Mouse (Mus musculus): Measurements from ENCODE around the gene Aak1.

Gene Aak1

DNA sequence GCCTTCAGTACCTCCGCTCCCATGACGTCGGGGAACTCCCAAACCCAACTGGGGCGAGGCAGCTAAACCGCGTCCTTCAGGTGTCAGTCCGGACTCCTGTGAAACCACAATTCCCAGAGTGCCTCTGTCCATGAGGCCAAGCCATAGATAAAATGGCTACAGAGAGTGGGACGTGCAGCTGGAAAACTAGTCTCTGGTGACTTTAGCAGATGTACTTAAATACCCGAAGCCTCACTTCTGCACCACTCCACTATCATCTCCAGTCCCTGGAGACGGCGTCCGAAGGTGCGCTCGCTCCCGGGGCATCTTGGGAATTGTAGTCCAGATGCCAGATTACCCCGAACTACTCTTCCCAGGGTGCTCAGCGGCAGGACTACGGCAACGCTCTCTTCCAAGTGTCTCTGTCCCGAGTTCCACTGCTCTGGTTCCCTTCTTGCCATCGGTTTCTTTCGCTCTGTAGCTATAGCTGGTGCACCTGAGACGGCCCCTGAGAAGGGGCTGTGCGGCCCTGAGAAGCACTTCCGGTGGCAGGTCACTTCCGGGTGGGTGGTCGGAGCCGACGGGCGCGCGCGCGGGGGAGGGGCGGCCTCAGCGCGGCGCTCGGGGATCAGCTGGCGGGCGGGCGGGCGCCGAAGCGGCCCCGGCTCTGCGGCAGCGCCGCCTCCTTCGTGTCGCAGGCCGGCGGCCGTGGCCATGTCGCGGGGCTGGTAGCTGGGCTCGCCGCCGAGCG is at the start of gene Aak1:
Aak1 (plus strand) TSS at position 603 of the 730 bp plus-strand sequence.
- peak; percentile 91 for DNase-seq (ENCODE audit: low spot score)

DNA sequence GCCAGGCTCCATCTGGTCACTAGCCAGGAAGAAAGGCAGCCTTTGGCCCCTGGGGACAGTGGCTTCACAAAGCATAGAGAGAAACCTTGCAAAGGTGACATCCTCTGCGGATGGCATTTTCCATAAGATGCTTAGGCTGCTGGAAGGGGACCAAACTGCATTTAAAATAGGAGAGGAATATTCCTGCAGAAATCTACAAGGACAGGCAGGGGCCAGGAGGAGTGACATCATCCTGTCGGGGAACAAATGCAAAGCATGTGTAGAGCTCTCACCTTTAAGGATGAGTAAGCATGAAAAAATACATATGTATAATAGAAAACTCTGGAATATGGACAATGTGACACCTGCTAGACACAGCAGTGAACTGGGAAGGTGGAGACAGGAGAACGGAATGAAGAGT is 48.9 kb upstream of the Aak1 start:
- no peak for DNase-seq (ENCODE audit: low spot score)

DNA sequence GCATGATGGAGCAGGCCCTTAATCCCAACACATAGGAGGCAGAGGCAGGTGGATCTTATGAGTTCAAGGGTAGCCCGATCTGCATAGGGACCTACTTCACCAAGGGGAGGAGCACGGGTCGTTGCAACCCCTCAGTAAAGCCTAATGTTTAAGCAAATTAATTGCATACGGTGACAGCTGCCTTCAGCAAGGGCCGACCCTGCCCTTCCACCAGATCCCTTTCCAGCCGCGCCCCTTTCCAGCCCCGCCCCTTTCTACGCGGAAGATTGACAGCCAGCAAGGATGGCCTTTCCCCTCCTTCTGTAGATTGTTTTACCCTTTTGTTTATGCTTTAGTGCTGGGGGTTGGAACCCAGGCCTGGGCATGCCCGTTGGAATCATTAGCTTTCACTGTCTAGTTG is 47.9 kb upstream of the Aak1 start:
- no peak for DNase-seq (ENCODE audit: low spot score)

DNA sequence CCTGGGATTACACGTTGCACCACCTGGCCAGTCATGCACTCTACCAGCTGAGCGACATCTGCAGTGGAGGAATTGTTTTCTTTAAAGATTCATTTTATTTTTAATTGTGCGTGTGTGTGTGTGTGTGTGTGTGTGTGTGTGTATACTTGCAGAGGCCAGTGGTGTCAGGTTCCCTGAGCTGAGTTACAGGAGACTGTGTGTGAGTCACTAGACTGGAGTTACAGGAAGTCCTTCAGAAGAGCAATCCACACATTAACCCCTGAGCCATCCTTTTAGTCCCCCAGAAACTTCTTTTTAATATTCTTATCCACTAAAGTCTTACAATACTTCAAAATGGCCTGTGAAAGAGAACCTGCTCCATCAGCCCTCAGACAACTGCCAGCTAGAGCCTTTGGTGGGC is 44.7 kb upstream of the Aak1 start:
- DNase-seq (ENCODE audit: low spot score): no peak

DNA sequence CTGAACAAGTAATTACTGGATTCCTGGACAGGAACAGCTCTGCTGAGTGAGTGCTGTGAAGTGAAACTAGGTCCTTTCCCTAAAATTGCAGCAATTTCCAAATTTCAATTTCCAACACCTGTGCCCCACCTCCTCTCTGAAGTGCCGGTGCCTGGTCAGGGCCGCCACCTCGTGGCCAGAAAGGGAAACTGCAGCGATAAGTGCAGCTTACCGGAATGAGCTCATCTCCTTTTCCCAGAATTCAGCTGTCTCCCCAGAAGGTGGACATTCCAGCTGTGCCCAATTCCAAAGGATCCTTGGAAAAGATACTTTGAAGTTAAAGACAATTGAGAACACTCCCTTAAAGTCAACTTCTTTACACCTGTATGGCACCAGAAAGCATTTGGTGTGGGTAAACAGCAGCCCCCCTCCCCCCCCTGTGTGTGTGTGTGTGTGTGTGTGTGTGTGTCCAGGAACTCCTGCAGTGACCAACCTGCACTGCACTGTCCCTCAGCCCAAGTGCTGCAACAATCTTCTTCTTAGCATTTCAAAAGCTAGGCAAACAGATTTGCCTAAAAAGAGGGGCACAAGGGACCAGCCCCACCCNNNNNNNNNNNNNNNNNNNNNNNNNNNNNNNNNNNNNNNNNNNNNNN is 42.7 kb upstream of the Aak1 start:
- DNase-seq (ENCODE audit: low spot score): peak; percentile 82

DNA sequence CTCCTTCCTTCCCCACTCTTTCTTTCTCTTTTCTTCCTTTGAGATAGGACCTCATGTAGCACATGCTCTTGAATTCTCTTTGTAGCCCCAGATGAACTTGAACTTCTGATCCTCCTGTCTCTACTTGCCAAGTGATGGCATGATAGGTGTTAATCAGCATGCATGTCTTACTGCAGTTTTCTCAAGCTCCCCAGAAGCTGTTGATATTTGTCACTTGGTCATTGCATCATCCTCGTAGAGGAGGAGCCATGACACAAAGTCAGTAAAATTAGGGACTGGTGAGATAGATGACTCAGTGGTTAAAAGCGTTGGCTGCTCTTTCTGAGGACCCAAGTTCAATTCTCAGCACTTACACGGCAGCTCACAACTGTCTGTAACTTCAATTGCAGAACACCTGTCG is 36.4 kb upstream of the Aak1 start:
- DNase-seq (ENCODE audit: low spot score): no peak

DNA sequence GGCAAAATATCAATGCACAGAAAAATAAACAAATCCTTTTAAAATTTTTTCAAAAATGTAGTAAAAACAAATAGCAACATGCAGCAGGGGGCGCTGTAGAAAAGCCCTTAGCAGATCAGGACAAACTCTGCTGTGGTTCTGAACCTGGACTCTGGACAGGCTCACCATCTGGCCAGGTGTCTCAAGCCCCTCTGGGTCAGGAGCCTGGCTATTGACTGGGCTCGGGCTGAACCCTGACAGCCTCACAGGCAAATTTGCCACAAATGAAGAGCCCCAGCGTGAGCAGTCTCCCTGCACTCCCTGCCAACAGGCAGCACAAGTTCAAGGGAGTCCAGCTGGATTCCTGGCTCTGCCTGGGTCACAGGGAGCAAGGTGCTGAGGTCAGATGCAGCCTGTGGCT is 36.0 kb upstream of the Aak1 start:
- peak; percentile 66 for DNase-seq (ENCODE audit: low spot score)

DNA sequence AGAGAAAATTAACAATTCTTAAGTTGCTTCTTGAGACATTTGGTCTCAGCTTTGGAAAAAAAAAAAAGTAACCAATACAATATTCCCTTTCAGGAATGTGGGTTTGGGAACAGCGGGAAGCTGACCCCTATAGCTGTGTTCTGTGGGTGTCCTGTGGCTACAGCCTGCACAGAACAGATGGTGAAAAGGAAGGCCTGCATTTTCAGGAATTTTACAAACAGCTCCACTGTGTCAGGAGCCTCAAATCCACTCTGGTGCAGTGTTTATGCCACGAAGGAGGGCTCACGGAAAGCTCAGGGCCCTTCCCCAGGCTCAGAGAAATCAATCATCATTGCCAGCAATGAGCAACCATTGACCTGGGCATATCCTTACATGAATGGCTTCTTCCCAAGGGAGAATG is 34.4 kb upstream of the Aak1 start:
- no peak for DNase-seq (ENCODE audit: low spot score)

DNA sequence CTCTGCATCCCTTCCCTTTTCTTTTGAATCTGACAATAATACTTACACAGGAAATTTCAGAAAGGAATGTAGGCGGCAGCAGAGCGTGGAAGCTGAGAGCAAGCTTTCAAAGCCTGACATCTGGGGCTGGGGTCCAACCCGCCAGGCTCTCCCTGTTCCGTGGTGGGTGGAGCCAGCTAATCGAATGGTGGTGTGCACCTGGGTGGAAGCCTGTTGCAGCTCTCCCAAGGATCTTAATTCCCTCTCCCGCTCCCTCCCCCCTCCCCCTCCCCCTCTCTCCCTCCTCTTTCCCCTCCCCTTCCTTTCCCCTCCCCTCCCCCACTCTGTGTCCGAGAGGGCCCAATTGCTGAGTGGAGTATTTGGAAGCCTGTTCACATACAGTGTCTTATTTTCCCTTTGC is 33.9 kb upstream of the Aak1 start:
- no peak for DNase-seq (ENCODE audit: low spot score)

DNA sequence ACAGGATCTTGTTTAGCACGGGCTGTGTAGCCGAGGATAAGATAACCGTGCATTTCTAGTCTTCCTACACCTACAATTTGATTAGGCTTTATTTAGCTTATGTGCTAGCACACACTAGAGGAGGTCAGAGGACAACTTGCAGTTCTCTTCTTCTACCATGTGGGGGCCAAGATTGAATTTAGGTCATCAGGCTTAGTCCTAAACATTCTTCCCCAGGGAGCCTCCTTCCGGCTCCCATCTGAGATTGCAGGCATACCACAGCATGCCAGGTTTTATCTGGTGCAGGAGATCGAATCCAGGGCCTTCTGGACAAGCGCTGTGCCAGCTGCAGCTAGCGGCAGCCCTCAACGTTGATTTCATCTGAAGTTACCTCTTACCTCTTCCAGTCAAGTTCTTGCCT is 32.7 kb upstream of the Aak1 start:
- no peak for DNase-seq (ENCODE audit: low spot score)

DNA sequence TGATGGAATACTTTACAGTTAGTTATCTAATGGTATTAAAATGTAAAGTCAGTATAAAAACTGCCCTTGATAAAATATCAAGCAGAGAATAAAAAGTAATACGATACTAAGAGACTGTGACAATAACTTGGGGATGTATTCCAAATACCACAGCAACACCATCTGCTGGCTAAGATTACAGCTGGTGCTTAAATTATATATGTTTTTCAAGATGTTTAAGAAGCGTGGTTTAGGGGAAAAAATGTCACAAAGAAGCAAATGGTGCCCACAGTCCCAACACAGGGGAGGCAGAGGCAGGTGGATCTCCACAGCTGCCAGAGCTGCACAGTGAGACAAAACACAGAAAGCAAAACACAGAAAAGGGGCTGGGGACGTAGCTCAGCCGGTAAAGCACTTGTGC is 30.4 kb upstream of the Aak1 start:
- no peak for DNase-seq (ENCODE audit: low spot score)

DNA sequence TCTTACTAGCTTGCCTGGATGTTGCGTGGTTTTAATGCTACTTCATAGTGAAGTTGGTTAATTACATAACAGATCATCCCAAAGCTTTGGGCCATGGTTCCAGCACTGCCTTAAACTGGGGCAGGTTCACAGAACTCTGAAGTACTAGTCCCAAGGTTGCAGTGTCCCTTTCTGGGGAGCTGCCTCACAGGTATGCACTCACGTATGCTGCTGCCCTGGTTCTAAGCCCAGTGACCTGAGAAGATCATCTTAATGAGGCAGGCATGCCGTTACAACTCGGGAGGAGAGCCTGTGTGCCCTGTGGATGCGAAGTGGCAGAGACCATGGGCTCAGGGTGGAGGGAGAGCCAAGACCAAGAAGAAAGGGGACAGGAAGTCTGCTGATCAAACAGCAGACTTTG is 29.4 kb upstream of the Aak1 start:
- no peak for DNase-seq (ENCODE audit: low spot score)

DNA sequence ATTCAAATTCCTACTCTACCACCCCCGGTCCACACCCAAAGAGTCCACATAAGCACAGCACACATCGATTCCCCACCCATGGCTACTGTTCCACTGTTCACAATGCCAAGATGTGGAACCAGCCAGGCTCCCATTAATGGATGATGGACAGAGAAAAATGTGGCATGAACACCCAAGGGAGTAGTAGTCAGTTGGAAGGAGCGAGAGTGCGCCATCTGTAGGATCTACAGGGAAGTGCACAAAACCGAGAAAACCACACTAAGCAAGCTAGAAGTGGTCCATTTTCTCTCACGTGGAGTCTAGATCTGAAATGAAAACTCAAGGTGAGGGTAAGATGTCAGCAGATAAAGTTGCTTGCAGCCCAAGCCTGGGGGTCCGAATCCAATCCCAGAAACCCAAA is 28.6 kb upstream of the Aak1 start:
- no peak for DNase-seq (ENCODE audit: low spot score)

DNA sequence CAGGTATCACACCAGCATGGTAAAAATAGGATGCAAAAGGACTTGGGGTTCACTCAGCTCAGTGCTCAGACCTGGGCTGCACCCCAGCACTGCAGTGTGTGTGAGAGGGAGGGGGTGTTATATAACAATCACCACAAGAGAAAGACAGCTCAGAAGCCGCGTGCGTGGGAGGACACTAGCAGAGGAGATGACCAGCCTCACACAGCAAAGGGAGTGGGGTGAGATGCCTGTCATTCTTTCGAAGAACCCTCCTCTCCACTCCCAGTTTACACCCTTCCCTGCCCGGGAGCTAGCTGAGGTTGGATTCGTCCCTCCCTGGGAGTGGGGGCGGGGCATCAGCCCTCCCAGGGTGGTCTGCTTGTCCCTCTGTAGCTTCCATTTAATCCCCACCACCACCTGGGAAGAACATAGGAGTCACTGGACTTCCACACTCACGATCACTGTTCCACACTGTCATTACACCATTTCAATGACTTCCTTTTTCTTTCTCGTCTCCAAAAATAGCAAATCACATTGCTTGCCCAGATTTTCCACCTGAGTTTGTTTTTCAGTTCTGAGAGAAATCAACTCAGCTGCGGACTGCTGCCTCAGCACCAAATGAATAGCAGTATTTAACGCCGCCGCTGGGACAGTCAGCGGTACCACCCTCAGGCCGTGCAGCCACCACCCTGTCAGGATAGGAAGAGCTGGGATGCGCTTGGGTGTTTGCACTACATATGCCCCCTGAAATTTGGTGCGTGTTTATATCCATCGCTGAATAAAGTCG is 26.8 kb upstream of the Aak1 start:
- DNase-seq (ENCODE audit: low spot score): peak; percentile 78

DNA sequence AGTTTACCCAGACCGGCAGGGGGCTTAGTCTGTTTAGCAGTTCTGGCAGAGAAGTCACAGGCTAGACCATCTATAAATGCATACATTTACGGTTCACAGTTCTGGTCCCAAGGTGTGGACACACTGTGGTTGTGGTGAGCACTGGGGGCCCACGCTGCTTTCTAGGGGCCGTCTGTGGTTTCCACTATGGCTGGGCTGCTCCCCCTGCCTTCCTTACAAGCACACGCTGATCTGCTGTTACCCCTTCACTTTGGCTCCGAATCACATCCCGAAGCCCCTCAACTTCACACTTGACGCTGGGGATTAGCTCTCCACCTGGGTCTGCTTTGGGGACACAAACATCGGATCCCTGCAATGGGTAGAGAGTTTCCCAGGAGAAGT is 26.3 kb upstream of the Aak1 start:
- DNase-seq (ENCODE audit: low spot score): no peak

DNA sequence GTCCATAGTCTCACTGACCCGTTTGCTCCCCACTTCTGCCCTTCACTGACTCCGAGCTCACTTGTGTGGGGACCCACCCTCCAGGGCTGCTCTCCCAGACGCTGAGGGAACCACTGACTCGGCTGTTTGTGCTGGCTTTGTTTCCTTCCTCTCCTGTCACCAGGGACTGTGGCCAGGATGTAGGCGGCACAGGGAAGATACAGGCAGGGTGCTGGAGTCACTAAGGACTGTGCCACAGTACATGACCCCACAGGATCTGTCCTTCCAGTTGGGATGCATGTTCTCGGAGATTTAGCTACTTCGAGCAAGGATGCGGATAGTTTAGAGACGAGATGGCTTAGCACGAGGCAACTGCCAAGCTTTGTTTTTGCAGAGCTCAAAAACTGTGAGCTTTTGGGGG is 25.5 kb upstream of the Aak1 start:
- peak; percentile 55 for DNase-seq (ENCODE audit: low spot score)

DNA sequence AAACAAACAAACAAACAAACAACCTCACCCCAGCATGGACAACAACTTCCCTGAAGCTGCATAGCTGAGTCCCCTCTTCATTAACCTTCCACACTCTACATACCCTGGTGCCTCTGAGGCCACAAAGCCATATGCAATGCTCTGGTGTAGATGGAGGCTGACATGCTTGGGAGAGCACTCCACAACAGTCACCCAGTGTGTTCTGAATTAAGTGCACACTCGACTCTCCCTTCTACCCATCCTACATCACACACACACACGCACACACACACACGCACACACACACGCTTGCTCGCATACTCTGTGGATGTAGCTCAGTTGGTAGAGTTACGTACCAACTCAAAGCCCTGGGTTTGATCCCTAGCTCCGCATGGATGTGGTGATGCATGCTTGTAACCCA is 24.9 kb upstream of the Aak1 start:
- no peak for DNase-seq (ENCODE audit: low spot score)

DNA sequence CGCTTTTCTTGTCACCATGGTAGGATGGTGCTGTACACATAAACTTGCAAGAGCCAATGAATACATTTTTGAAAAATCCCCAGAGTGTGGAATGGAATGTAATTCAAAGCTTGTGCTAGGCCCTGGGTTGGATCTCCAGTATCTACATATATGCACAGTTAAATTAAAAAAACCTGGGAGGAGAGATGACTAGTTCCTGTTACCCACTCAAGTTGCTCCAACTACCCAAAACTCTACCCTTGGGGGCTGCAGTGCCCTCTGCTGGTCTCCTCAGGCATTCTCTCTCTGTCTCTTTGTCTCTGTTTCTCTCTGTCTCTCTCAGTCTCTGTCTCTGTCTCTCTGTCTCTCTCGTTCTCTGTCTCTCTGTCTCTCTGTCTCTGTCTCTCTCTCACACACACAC is 21.9 kb upstream of the Aak1 start:
- no peak for DNase-seq (ENCODE audit: low spot score)

DNA sequence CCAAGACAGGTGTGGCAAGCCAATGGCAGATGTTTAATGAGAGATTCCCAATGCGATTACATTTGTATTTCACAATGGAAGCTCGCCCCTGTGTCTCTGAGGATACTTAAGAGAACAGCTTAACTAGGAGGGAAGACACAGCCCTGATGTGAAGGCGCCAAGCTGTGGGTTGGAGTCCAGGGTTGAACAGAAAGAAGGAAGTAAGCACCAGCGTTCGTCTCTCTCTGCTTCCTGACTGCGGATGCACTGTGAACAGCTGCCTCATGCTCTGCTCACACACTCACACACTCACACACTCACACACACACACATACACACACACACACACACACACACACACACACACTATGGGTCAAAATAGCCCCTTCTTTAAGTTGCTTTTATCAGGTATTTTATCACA is 19.5 kb upstream of the Aak1 start:
- DNase-seq (ENCODE audit: low spot score): no peak

DNA sequence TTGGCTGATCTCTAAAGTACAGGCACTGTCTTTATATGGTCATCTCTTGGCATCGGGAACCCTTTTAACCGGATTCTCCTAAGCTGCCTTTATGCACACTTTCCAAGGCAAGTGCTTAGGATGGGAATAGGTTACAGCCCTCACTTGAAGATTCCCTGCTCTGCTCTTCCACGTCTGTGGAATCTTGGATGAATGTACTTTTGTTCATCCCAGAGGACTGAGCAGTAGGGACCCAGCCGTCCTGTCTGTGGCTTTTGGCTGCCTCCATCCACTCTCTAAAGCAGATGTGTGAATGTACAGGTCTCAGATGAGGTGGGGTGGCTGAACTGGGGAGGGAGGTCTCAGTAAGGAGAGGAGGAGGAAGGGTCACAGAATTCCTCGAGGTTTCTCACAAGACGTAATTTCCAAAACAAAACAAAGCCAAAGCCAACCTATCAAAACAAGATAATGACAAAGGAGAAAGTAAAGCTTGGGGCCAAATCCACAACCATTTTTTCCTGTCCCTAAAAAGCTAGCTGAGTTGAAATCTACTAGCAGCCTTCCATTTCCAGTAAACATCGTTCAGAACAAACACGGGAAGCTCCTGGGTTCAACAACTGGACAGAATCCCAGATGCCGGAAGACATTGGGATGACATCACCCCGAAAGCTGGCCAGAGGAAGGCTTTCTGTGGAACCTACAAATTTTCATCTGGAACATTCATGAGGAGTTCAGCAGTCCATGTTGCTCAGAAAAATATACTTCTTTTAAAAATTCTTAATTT is 18.4 kb upstream of the Aak1 start:
- DNase-seq (ENCODE audit: low spot score): no peak

DNA sequence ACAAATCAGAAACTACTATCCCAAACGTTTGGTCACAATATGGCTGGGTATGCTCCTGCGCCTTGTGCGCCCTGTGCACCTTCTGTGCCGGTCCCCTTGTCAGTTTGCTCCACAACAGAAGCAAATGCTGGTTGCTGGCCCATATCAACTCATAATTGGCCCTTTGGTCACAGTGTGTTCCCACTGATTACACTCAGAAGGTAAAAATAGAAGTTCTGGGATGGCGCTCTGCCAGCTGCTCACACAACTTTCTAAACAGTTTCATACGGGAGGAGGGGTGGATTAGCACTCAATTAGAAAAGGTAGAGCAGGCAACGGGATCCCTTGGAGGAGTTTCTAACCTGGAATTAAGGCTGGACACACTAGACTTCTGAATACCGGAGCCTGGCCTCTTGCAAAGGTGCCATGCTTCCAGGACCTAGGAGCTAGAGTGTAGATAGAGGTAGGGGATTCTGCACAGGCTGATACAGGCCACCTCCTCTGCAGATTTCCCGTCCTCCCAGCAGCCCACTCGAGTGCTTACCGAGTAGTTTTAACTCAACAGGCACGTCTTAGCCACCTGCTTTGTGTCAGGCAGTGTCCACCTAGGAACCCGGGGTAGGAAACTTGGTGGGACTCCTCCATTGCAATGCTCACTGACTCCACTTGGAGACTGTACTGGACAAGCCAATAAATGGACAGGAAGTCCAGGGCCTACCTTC is 16.4 kb upstream of the Aak1 start:
- no peak for DNase-seq (ENCODE audit: low spot score)

DNA sequence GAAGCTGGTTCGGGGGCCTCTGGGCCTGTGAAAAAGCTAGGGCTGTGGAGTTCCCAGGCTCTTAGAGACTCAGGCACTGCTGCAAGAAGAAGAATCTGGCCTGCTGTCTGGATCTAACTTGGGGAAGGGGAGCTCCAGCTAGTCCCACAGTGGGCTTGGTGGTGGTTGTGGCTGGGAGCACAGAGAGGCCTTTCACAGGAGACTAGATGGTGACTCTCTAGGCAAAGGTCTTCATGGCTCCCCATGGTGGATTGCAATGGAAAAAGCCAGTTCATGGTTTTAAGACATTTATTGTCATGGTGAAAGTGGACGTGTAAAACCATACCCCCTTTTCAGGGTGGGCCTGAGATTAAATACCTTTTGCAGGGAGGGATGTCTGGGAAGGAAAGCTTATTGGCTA is 10.2 kb upstream of the Aak1 start:
- no peak for DNase-seq (ENCODE audit: low spot score)
